Mouse (Mus musculus): ENCODE results near the gene Gsg1l2.

Gene Gsg1l2

GRCm38 (mm10) chr11:67774379-67774778 is at the start of gene Gsg1l2:
Gene Gsg1l2, plus strand, starts transcription at chr11:67774608.
- DNase-seq = peak; percentile 6

GRCm38 (mm10) chr11:67727095-67727494 is 47.3 kb upstream of the Gsg1l2 start:
- no peak for DNase-seq

DNA sequence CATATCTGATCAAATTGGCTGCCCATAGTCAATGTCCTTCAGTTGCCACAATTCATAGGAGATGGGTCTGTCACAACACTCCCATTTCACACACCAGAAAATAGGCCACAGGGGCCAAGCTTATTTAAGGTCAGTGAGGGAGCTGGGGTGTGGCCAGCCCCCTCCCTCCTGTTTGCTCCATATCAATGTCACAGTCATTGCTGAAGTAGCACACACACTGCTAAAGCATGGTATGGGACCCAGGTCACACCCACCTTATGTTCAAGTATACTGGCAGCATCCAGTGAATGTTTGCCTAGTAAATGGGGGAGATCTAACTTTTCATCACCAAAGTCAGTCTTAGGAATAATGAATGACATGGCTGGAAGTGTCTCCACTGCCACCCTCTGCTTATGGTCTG is 45.7 kb upstream of the Gsg1l2 start:
- DNase-seq = no peak

GRCm38 (mm10) chr11:67731056-67731455 is 43.4 kb upstream of the Gsg1l2 start:
- DNase-seq = no peak

- DNase-seq = no peak
Observed at GRCm38 (mm10) chr11:67733726-67734125, 40.7 kb upstream of the Gsg1l2 start.

GRCm38 (mm10) chr11:67734597-67734996 is 39.8 kb upstream of the Gsg1l2 start:
- DNase-seq = no peak

- no peak for DNase-seq
Observed at GRCm38 (mm10) chr11:67738345-67738744, 36.1 kb upstream of the Gsg1l2 start.

DNA sequence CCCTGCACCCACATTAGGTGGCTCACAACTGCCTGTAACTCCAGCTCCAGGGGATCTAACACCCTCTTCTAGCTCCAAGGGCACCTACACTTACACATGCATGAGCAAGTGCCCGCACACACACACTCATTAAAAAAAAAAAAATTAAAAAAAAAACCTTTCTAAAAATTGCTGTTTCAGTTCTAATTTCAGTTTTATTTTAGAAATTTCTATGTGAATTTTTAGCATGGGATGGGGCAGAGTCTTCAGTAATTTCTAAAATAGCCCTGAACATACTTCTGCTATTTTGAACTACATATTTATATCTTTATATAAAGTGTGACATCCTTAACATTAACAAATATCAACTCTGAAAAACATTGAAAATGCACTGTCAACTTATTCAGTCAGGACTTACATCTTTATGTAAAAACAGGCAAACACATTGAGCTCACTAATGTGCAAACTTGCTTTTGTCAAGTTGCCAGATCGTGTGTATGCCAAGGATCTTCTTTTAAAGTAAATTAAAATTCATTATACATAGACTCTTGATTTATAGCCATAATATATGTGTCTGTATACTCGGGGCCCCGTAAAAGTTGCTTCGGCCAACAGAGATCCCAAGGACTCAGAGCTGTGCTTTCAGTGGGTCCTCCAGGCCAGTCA is 35.4 kb upstream of the Gsg1l2 start:
- no peak for DNase-seq

DNA sequence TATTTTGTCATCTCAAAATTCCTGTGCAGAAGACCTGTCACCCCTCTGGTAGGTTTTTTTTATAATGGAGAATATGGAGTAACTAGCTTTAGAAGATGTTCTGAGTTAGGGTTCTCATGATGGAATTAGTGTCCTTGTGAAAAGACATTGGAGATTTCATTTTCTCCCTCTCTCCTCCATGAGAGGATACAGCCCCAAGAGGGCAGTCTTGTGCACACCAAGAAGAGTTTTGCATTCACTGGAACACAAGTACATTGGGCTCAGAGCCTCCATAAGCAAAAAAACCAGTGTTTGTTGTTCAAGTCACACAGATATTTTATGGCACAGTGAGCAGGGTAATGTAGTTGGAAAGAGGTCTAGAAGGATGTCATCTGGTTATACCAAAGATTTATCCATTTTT is 32.8 kb upstream of the Gsg1l2 start:
- DNase-seq = no peak

- DNase-seq = no peak
Observed at GRCm38 (mm10) chr11:67756287-67756686, 18.1 kb upstream of the Gsg1l2 start.

- no peak for DNase-seq
Observed at GRCm38 (mm10) chr11:67757373-67758167, 16.8 kb upstream of the Gsg1l2 start.

DNA sequence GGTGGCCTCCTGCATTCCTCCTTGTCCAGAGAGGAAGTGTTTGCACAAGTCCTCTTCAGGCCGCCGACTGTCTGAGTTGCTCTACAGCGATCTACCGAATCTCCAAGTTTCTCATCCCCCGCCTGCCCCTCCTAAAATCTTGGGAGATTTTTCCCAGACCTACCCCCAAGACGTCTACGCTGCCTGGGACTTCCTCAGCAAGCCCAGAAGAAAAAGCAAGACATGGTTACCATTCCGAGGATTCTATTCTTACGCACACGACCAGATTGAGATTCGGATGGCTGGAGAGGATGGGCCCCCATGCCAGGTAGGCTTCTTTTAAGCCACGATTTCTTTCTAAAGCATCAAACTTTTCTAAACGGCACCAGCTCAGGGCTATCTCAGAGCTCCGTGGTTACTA is 3.4 kb upstream of the Gsg1l2 start, which contains the start of gene Glp2r:
Gene Glp2r, minus strand, starts transcription at position 101 of the 400 bp plus-strand sequence.
- DNase-seq = no peak

- DNase-seq = no peak
Observed at GRCm38 (mm10) chr11:67771691-67772090, 2.7 kb upstream of the Gsg1l2 start.

DNA sequence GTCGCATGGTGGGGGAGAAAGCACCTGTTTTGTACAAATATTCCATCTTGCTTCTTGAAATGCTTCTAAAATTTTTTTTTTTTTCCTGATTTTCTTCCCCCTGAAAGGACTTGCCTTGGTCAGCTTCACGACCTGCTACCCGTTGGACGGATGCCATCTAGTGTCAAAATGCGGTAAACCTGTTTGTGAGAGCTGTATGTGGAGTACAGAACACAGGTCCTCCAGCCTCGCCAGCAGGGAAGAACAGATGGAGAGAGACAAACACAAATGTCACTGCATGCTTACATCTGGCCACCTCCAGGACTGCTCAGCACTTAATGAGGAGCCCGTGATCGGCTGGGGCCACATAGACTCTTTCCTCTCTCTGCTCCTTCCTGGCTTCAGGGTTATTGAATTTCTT is 1.8 kb upstream of the Gsg1l2 start:
- DNase-seq = peak; percentile 77

GRCm38 (mm10) chr11:67790182-67790581 is 15.8 kb downstream of the Gsg1l2 start:
- DNase-seq = no peak

DNA sequence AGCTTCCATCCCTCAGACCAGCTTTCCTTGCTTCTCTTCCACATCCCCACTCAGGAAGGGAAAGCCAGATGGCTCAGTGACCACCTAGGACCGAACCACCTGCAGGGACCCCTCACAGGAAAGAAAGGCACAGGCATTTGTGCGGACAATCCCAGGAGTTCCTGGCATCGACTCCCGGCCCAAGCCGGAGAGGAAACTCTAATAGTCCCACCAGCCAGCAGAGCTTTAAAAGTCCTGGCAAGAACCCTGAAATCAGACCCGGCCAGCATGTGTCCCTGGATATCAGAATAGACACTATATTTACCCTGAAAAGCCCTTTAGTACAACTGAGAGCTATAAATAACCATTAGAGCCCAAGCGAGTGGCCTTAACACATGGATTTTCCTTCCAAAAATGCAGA is 23.5 kb downstream of the Gsg1l2 start, which contains the start of gene Dhrs7c:
Gene Dhrs7c, plus strand, starts transcription at position 257 of the 400 bp plus-strand sequence.
- DNase-seq = no peak

DNA sequence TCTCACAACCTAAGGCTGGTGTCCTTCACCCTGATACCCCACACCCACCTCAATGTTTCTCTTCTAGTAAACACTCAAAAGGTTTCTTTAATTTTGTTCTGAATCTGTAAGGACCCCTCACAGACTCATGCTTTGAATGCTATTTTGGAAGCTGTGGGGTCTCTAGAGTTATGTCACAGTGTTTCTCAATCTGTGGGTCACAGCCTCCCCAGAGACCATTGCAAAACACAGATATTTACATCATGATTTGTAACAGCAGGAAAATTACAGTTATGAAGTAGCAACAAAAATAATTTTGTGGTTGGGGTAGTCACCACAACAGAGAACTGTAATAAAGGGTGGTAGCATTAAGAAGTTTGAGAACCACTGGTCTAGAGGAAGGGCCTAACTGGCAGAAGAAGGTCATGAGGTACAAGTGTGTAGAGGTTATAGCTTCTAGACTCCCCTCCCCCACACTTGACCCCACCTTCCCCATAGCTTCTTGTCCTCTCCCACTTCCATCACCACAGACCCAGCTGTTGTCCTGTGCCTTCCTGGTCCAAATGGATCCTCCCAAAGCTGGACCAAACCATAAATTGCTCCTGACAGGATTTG is 25.8 kb downstream of the Gsg1l2 start:
- no peak for DNase-seq

DNA sequence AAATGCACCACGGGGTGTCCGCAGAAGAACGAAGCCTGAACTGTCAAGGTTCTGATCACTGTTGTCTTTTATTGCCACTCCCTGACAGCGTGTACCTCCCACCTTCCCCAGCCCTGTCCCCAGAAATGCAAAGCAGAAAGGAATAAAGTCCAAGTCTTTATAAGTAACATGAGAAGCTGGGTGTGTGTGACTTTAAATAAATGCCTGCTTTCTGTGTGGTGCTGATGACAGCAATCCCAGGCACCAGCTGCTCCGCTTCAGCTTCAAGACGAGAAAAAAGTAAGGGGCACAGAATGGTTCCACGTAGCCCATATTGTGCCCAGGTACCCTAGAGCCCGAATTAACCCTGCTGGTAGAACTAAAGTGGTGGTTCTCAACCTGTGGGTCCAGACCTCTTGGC is 26.8 kb downstream of the Gsg1l2 start:
- DNase-seq = no peak

GRCm38 (mm10) chr11:67805538-67805937 is 31.1 kb downstream of the Gsg1l2 start:
- DNase-seq = no peak

GRCm38 (mm10) chr11:67806832-67807597 is 32.6 kb downstream of the Gsg1l2 start:
- DNase-seq = no peak

- DNase-seq = no peak
Observed at GRCm38 (mm10) chr11:67808051-67808450, 33.6 kb downstream of the Gsg1l2 start.

- no peak for DNase-seq
Observed at GRCm38 (mm10) chr11:67811535-67811934, 37.1 kb downstream of the Gsg1l2 start.

GRCm38 (mm10) chr11:67819604-67820003 is 45.2 kb downstream of the Gsg1l2 start:
- DNase-seq = peak; percentile 59
